Mouse (Mus musculus) lung, adult 2 months (tissue): ENCODE results near the gene Tprn. TPM values are rescaled to one million over a fixed set of nuclear protein-coding genes. Genes with fewer than 3 reads are reported as not detected.

Experiments
- DNase-seq: peaks from one replicate; pipeline ENCODE4 v3.0.0; 2022
- H3K4me1 ChIP-seq: fragments of 200-500 bp; 2 replicates; pipeline ENCODE4 v1.6.1; 2011; ENCODE audit warnings: low read length; ENCODE audit not compliant: control insufficient read depth, insufficient read depth
- H3K4me3 ChIP-seq: fragments of 200-500 bp; replicated peaks from 2 replicates; pipeline ENCODE3; 2011; ENCODE audit warnings: low read depth, mild to moderate bottlenecking, control low read depth, low read length; ENCODE audit errors: extremely low read depth
- CTCF ChIP-seq: fragments of 200-500 bp; IDR thresholded peaks from 2 replicates; pipeline ENCODE4 v1.5.1; 2011; ENCODE audit warnings: mild to moderate bottlenecking, low read length, control low read depth; ENCODE audit not compliant: insufficient read depth
- POLR2A ChIP-seq: fragments of 200-500 bp; IDR thresholded peaks from 2 replicates; pipeline ENCODE4 v1.6.1; 2011; ENCODE audit warnings: low read depth, mild to moderate bottlenecking, control low read depth, low read length, borderline replicate concordance; ENCODE audit errors: extremely low read depth
- WGBS: fragments of 180-500 bp; shearing (Covaris S2); methylation state at CpG from one replicate; pipeline ENCODE4 v1.1.7; 2018; 5-methylcytosine and 5-hydroxymethylcytosine counted together
- polyA plus RNA-seq: library from polyadenylated mRNA; depleted of rRNA; stranded (reverse); fragments of >200 nt; gene quantifications from 2 replicates; pipeline ENCODE4 v1.2.3, GENCODE M21; 2012

Tprn gene
- polyA plus RNA-seq, 1 experiment = 24.3 TPM

DNA sequence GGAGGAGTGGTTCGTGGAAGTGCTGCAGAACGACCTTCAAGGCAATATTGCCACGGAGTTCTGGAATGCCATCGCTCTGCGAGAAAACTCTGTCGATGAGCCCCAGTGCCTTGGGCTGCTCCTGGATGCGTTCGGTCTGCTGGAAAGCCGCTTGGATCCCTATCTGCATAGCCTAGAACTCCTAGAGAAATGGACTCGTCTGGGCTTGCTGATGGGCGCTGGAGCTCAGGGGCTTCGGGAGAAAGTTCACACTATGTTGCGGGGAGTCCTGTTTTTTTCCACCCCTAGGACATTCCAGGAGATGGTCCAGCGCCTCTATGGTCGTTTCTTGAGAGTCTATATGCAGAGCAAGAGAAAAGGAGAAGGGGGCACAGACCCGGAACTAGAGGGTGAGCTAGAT, 10.6 kb downstream of the Tprn start:
- Histone ChIP-seq H3K4me1 (peaks cover 12% of the 10 kb centered on the region), H3K4me3 (peak overlapping the region; percentile 72)
- DNase-seq = no peak
- TF ChIP-seq POLR2A = no peak
- TF ChIP-seq CTCF = no peak
- 29% methylated on average over 16 of the region's 16 CpGs for WGBS

DNA sequence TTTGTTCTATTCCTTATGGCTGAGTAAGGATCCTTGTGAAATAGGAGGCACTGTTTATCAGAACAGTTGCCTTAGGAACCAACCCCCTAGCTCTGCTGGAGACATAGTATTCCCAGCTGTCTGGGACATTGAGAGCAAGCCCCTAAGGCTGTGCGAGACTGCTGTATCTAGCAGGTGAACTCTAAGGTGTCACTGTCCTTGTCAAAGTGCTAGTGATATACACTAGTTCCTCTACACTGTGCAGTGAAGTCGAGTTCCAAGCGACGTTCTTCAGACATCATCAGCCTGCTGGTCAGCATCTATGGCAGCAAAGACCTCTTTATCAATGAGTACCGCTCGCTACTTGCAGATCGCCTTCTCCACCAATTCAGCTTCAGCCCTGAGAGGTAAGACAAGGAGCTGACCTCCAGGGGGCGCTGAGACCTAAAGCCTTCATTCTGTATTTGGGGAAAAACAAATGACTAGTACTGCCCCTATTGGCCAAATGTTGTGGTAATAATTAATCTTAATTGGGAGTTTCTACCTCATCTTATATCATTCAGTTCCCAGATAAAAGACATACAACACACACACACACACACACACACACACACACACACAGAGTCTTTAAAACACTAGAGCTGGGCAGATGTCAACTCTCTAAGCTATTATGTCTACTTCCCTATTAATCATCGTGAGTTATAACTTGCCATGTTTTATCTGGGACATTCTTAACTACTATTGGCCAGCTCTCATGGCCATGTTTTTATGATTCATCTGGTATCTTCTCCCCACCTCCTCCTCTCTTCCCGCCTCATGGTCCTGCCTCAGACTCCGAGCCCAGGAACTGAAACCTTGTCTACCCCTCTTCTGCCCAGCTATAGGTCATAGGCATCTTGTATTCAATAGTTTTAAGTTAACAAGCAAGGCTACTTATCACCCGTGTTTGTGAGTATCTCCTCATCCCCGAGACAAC, 16.8 kb downstream of the Tprn start:
- peak; percentile 75 for TF ChIP-seq CTCF
- TF ChIP-seq POLR2A = no peak
- WGBS = 64% methylated on average over 13 of the region's 13 CpGs
- DNase-seq = peak; percentile 77
- Histone ChIP-seq H3K4me3 (no peak overlapping the region), H3K4me1 (no peaks in the 10 kb centered on the region)

DNA sequence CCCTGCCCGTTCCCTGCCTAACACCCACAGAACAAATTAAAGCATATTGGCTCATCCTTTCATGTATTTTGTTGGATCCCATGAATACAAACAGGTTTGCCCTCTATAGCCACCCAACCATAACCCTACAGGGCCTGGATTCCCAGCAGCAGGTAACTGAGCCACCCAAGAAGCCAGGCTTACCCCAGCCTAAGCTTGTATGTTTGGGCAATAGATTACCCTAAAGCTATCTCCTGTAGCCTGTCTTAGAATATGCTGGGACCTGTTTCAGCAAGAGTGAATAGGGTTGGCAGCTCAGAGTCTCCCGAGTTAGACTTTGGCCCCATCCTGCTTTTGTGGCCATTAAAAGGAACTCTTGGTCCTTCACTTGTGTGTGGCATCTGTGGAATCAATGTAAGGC, 23.1 kb downstream of the Tprn start:
- Histone ChIP-seq H3K4me3 (no peak overlapping the region), H3K4me1 (peaks cover 20% of the 10 kb centered on the region)
- DNase-seq = no peak
- no peak for TF ChIP-seq CTCF
- no peak for TF ChIP-seq POLR2A
- 69% methylated on average over 2 of the region's 2 CpGs for WGBS

DNA sequence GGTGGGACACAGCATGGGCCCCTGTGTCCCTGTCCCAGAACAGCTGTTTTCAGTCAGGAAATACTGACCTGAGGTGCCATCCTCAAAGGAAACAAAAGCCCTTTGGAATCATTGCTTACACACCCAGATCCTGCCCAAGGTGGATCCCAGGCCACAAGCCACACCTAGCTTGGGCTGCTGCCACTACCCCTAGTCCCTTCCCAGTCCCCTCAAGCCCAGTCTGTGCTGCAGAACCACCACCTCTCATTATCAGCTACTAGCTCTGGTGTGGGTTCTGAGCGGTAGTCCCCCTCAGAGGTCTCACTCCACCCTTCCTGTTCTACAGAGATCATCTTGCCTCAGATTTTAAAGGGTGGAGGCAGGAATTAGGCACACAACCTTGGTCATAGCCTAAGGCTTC, 23.9 kb downstream of the Tprn start:
- TF ChIP-seq CTCF (no peak), POLR2A (no peak)
- WGBS = 36% methylated on average over 1 of the region's 1 CpGs
- no peak overlapping the region for H3K4me3 ChIP-seq
- H3K4me1 ChIP-seq = peaks cover 23% of the 10 kb centered on the region
- DNase-seq = no peak

DNA sequence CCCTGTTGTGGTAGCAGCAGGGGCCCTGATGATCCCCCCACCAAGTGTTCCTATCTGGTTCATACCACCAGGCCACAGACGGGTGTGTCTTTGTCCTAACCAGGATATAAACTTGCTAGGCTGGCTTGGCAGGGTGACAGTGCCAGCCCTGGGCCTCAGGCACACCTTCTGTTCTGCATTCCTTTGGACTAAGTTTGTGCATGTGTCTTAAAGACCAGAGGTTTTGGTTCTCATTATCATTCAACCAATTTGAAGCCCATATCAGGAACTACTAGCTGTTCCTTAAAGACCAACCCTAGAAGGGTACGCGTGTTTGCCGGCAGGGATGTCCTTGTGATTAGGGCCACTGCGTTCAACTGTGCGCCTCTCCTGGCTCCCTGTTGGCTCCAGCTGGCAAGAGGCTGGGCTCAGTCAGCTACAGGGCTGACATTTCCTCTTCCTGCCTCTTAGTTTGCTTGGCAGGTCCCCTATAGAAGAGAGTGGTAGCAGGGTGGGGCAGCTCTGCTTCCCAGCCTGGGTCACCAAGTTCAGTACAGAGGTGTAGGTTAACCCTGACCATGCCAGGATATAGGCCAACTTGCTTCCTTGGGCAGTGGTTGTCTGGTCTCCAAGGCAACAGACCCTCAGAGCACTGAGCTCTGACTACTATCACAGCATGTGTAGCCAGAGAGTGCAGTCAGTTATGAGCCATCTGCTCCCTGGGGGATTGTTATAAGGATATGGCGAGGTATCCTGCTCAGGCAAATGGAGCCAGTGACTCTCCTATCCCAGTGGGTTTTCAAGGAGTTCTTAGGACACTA, 24.6 kb downstream of the Tprn start:
- TF ChIP-seq CTCF = no peak
- no peak for TF ChIP-seq POLR2A
- no peak overlapping the region for H3K4me3 ChIP-seq
- DNase-seq = peak; percentile 50
- H3K4me1 ChIP-seq = peaks cover 23% of the 10 kb centered on the region
- WGBS = 14% methylated on average over 7 of the region's 7 CpGs

DNA sequence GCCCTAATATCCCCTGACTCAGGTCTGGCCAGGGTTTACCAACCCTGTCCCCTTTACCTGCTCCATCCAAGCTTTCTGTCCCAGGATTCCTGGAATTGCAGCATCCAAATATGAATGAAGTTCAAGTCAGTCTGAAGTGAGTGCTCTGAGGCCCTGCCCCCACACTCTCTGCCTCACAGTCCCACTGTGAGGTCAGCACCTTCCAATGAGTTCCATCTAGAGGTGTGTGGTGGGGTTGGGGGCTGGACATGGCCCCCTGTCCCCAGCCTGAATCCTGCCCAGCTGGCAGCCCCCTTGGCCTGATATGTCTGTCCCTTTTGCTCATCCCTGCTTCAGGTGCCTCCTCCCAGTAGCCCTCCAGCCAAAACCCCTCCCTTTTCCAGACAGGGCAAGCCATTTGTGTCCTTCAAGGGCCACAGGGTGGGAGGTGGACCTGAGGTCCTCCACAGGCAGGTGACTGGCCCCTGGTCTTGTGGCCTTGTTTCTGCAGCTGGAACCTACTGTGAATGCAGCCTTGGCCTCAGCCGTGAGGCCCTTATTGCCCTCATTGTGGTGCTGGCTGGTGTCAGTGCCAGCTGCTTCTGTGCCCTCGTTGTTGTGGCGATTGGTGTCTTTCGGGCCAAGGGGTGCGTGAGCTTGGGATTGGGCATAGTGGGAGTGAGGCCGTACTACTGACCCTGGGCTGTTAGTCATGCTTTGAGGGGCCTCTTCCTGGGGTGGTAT, 25.7 kb downstream of the Tprn start, which contains the start of gene Tmem210:
Gene Tmem210, plus strand, starts transcription at position 219 of the 723 bp plus-strand sequence.
- TF ChIP-seq POLR2A (no peak), CTCF (no peak)
- no peak within 1 kb of the TSS for H3K4me3 ChIP-seq
- 85% methylated on average over 6 of the region's 6 CpGs for WGBS
- H3K4me1 ChIP-seq = peaks cover 23% of the 10 kb centered on the region
- no peak for DNase-seq

DNA sequence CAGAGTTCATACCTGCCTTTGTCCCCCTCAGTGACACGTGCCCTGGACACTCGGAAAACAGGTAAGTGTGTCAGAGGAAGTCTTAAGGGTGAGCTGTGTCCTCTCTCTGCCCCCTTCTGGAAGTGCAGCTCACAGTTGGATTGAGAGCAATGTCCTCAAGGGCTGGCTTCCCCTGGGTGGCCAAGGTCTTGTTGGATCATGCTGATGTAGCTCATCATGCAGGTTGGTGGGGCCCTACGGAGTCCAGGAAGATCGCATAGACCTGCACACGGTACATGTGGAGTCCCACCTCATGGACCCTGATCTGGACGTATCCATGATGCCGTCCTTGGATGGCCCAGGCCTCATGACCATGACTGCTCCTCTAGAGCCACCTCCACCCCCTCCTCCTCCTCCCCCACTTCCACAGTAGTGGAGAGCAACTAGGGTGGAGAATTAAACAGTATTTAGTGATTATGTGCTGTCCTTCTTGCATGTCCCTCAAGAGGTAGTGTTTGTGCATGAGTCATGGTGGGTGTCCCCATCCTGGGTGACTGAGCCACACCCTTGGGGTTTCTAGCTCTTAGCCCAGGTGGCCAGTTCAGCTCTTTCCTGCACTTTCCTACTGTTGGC, 26.4 kb downstream of the Tprn start:
- H3K4me3 ChIP-seq = no peak overlapping the region
- no peak for TF ChIP-seq CTCF
- no peak for TF ChIP-seq POLR2A
- no peak for DNase-seq
- WGBS = 86% methylated on average over 7 of the region's 7 CpGs
- H3K4me1 ChIP-seq = peaks cover 23% of the 10 kb centered on the region

DNA sequence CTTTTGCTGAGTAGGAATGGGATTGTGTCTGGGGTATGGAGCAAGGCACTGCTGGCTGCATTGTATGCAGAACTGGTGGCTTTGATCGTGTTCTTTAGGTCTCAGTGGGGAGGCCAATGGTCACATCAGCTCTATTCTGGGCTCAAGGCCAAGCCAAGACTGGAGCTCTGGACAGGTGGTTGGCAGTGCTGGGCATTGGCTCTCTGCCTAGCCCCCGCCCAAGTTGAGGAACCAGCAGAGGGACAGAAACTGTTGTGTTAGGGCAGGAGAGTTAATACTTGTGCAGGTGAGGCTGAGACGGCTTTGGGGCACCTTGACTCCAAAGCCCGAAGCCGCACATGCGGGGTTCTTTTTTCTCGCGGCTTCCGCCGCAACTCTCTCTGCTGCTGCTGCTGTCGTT, 27.2 kb downstream of the Tprn start, which contains the start of gene Lrrc26:
Gene Lrrc26, plus strand, starts transcription at position 265 of the 400 bp plus-strand sequence.
- H3K4me3 ChIP-seq = peak within 1 kb of the TSS; percentile 35
- DNase-seq = peak; percentile 31
- 10% methylated on average over 11 of the region's 11 CpGs for WGBS
- no peak for TF ChIP-seq CTCF
- no peak for TF ChIP-seq POLR2A
- peaks cover 23% of the 10 kb centered on the region for H3K4me1 ChIP-seq
